Mouse (Mus musculus): ENCODE data around the gene Gm49361. TPM values are rescaled to one million over a fixed set of nuclear protein-coding genes. Genes with fewer than 3 reads are reported as not detected.
"Not testable (repeated sequence)": the region's sequence is repeated elsewhere in the genome, so short reads cannot be mapped to it uniquely, and the experiment has no call there.

The Gm49361 gene
- 1 to 10 TPM; 1.5 to 1.6 TPM for total RNA-seq (2021)

- intact Hi-C loops (cut with DNase I): loop anchor here (1.0 to 5.0 kb wide), 3 partner anchors 39 to 59 kb away; partner anchors contain the start of gene Sap18
- DNase-seq: peak; percentile 96 to 97
Measured at GRCm38 (mm10) chr14:57746001-57746771, at the start of gene Gm49361. Gene Gm49361 (minus strand): TSS chr14:57746103.

- intact Hi-C loops (cut with DNase I): no loop called here
- DNase-seq: no peak
Measured at GRCm38 (mm10) chr14:57791171-57791570, 45.3 kb upstream of the Gm49361 start.

- no peak for DNase-seq
- intact Hi-C loops (cut with DNase I): no loop called here
Measured at GRCm38 (mm10) chr14:57789759-57790158, 43.9 kb upstream of the Gm49361 start.

- DNase-seq: no peak
- intact Hi-C loops (cut with DNase I): no loop called here
Measured at GRCm38 (mm10) chr14:57789311-57789710, 43.4 kb upstream of the Gm49361 start.

- DNase-seq: no peak
- intact Hi-C loops (cut with DNase I): no loop called here
Measured at GRCm38 (mm10) chr14:57787406-57787805, 41.5 kb upstream of the Gm49361 start.

GRCm38 (mm10) chr14:57772157-57772815 is 26.4 kb upstream of the Gm49361 start:
- no peak for DNase-seq
- intact Hi-C loops (cut with DNase I): no loop called here

GRCm38 (mm10) chr14:57769102-57769501 is 23.2 kb upstream of the Gm49361 start:
- no peak for DNase-seq
- intact Hi-C loops (cut with DNase I): no loop called here

- no peak for DNase-seq
- intact Hi-C loops (cut with DNase I): no loop called here
Measured at GRCm38 (mm10) chr14:57760447-57761412, 14.8 kb upstream of the Gm49361 start.

GRCm38 (mm10) chr14:57758237-57758636 is 12.3 kb upstream of the Gm49361 start, which contains the start of gene Lats2:
Gene Lats2 (minus strand): TSS chr14:57758388.
- intact Hi-C loops (cut with DNase I): no loop called here
- DNase-seq: peak in 1 of 2 experiments; percentile 25

GRCm38 (mm10) chr14:57756094-57756493 is 10.2 kb upstream of the Gm49361 start:
- intact Hi-C loops (cut with DNase I): no loop called here
- no peak for DNase-seq

- DNase-seq: no peak
- intact Hi-C loops (cut with DNase I): no loop called here
Measured at GRCm38 (mm10) chr14:57755661-57756060, 9.8 kb upstream of the Gm49361 start.

- peak; percentile 25 to 48 for DNase-seq
- intact Hi-C loops (cut with DNase I): no loop called here
Measured at GRCm38 (mm10) chr14:57753351-57753992, 7.6 kb upstream of the Gm49361 start.

- DNase-seq; intact Hi-C loops (cut with DNase I): not testable (repeated sequence)
Measured at GRCm38 (mm10) chr14:57751006-57751405, 5.1 kb upstream of the Gm49361 start.

- no peak for DNase-seq
- intact Hi-C loops (cut with DNase I): loop anchor here (5.0 kb wide), 1 partner anchor 62 kb away; no protein-coding TSS in a partner anchor
Measured at GRCm38 (mm10) chr14:57749501-57749900, 3.6 kb upstream of the Gm49361 start.

GRCm38 (mm10) chr14:57745291-57745969 is 473 bp downstream of the Gm49361 start:
- peak; percentile 69 to 73 for DNase-seq
- intact Hi-C loops (cut with DNase I): loop anchor here (5.0 kb wide), 1 partner anchor 58 kb away; no protein-coding TSS in a partner anchor

GRCm38 (mm10) chr14:57744547-57744946 is 1.4 kb downstream of the Gm49361 start:
- DNase-seq: peak; percentile 44 to 48
- intact Hi-C loops (cut with DNase I): no loop called here

- intact Hi-C loops (cut with DNase I): no loop called here
- no peak for DNase-seq
Measured at GRCm38 (mm10) chr14:57740651-57741050, 5.3 kb downstream of the Gm49361 start.

- DNase-seq: peak; percentile 51 to 56
- intact Hi-C loops (cut with DNase I): no loop called here
Measured at GRCm38 (mm10) chr14:57737089-57737488, 8.8 kb downstream of the Gm49361 start.

GRCm38 (mm10) chr14:57736141-57736540 is 9.8 kb downstream of the Gm49361 start:
- intact Hi-C loops (cut with DNase I): no loop called here

More at GRCm38 (mm10) chr14:57736141-57736540, 9.8 kb downstream of the Gm49361 start:
- no peak for DNase-seq

All from heart, postnatal 10 days (tissue).